Mouse (Mus musculus) brain, embryonic 14.5 days (tissue): ENCODE data around the gene Nf1. TPM values are rescaled to one million over a fixed set of nuclear protein-coding genes. Genes with fewer than 3 reads are reported as not detected.

Experiments
- DNase-seq: peaks from one replicate; pipeline ENCODE4 v3.0.0-alpha.2; 2011; ENCODE audit warnings: low read depth
- CTCF ChIP-seq: fragments of 200-500 bp; IDR thresholded peaks from 2 replicates; pipeline ENCODE4 v1.5.1; 2012; ENCODE audit warnings: inconsistent platforms, mild to moderate bottlenecking, moderate library complexity, borderline replicate concordance; ENCODE audit not compliant: insufficient read depth, insufficient read length; ENCODE audit errors: extremely low read depth
- POLR2A ChIP-seq: fragments of 200-500 bp; IDR thresholded peaks from 2 replicates; pipeline ENCODE4 v1.6.1; 2012; ENCODE audit warnings: mild to moderate bottlenecking, inconsistent platforms, borderline replicate concordance; ENCODE audit not compliant: poor library complexity, insufficient read depth, insufficient read length, severe bottlenecking; ENCODE audit errors: extremely low read depth
- polyA plus RNA-seq: library from polyadenylated mRNA; depleted of rRNA; stranded (reverse); fragments of >200 nt; gene quantifications from 2 replicates; pipeline ENCODE4 v1.2.3, GENCODE M21; 2012

Nf1 gene
- polyA plus RNA-seq, 1 experiment = 41.7 TPM

DNA sequence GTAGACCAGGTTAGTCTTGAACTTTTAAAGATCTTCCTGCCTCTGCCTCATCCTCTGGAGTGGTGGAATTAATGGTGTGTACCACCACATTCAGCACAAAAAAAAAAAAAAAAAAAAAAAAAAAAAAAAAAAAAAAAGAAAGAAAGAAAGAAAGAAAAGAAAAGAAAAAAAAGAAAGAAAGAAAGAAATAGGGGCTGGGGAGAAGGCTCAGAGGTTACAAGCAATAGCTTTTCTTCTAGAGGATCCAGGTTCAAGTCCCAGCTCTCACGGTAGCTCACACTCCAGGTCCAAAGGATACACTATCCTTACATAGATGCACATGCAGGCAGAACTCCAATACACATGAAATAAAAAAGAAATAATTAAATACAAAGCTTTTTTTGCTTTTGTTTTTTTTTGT, 9.9 kb upstream of the Nf1 start:
- no peak for DNase-seq
- TF ChIP-seq CTCF = no peak
- no peak for TF ChIP-seq POLR2A

DNA sequence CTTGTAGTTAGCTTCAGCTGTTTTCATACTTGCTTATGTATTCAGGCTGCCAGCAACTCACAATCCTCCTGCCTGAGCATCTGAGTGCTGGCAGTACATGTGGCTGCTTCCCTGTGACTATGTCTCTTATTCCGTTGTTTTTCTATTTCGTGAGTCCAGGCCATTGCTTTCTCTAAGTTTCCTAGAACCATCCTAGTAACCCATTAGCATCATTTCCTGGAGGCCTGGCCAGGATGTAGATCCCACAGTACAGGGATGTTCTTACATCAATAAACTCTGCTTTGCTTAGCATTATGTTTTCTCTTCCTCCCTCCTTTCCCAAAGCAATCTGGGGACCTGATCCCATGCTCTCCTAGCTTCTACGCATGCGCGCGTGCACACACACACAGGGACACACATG, 4.4 kb upstream of the Nf1 start:
- TF ChIP-seq CTCF (no peak), POLR2A (no peak)
- DNase-seq = no peak

DNA sequence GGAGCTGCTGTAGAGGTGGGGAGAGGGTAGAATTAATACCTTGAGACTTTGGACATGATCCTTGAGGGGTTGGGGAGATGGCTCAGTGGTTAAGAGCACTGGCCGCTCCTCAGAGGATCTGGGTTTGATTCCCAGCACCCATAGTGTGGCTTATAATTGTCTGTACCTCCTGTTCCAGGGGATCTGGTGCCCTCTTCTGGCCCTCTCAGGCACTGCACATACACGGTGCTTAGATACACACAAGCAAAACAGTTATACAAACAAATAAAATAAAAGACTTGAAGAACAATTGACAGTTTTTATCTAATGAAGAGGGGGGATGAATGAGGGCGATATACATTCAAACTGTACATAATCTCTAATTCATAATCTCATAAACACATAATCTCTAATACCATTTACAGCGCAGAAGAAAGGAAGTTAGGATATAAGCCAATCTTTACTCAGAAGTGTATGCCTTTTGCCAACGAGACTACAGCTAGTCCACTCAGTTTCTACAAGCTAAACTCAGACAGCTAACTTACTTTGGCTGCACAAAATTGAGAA, 2.7 kb upstream of the Nf1 start:
- DNase-seq = no peak
- TF ChIP-seq POLR2A (no peak), CTCF (peak; percentile 33; the same call in 1 of the 2 replicates)

DNA sequence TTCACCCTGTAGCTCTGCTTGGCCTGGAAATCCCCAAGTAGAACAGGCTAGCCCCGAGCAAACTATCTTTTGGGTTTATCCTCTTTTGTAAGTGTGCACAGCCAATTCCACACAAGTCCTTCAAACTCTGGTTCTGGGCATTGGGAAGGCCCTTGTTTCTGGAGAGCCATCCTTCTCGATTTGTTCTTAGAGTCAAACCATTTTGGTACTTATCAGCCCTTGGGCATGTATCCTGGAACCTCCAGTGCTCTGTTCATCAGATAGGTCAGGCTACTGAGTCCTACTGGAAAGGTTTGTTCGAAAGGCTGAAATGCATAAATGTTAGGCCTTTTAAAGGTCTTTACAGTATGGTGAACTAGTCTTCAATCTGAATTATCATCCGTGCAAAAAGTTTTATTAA, 872 bp upstream of the Nf1 start:
- TF ChIP-seq POLR2A (no peak), CTCF (no peak)
- DNase-seq = no peak

DNA sequence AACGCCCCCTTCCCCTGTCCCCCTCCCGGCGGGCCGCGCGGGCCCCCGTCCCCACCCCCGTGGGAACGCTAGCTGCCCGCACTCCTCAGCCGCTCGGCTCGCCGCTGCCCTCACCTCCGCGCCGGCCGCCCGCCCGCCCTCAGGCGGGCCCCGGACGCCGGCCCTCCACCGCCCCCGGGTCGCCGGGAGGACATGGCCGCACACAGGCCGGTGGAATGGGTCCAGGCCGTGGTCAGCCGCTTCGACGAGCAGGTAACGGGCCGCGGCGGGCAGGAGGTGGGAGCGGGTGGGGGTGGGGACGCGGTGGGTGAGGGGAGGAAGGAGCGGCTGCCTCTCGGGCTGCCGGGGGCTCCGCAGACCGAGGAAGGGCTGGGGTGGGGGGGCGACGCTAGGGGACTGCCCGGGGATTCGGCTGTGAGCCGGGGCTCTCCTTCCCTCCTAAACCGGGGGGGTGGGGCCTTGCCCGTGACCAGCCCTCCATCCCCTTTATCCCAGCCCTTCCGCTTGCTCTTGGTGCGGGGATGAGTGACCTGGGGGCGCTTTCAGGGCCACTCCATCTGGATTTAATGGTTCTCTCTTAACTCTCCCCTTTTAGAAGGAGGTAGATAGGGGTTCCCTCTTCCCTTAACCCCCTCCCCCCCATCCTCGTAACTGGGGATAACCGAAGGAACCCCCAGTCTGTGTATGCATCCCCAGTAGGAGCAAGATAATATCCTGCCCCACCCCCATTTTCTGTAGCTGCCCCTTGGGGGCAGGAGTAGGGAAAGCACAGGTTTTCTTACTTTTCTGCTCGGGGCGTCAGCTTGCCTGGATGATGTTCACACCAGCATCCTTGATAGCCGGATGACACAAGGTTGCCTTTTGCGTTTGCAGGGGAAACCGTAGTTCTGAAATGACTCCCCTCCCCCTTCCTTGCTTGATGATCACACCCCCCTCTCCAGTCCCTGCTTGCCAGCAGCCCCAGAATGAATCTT, 602 bp downstream of the Nf1 start:
- TF ChIP-seq CTCF (no peak), POLR2A (0 out of 2 replicates have a peak, but pooled peaks have one; percentile 5)
- peak; percentile 81 for DNase-seq

DNA sequence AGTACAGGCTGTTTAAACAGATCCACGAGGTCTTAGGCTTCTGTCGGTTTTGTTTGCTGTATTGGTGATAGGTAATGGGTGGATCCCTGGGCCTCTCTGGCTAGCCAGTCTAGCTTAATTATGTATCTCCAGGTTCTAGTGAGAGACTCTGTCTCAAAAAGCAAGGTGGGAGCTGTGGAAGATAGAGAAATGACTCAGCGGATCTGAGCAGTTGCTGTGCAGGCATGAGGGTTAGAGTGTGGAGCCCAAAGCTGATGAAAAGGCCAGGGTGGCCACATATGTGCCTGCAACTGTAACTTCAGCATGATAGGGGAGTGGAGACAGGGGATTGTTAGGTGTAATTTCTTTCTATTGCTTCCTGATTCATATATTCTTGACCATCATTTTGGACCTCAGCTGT, 17.5 kb downstream of the Nf1 start:
- TF ChIP-seq POLR2A = no peak
- no peak for TF ChIP-seq CTCF
- DNase-seq = no peak

DNA sequence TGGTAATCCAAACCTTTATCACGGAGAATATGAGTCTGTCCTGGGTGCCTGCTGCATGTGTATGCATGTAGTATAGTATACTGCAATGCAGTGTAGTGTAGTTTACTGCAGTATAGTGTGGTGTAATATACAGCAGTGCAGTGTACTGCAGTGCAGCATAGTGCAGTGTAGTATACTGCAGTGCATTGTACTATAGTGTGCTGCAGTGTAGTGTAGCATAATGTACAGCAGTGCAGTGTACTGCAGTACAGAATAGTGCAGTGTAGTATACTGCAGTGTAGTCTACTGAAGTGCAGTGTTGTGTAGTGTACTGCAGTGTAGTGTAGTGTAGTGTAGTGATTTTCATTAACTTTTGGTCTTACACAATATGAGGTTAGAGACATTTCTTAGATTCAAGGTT, 17.9 kb downstream of the Nf1 start:
- TF ChIP-seq CTCF (no peak), POLR2A (no peak)
- no peak for DNase-seq

DNA sequence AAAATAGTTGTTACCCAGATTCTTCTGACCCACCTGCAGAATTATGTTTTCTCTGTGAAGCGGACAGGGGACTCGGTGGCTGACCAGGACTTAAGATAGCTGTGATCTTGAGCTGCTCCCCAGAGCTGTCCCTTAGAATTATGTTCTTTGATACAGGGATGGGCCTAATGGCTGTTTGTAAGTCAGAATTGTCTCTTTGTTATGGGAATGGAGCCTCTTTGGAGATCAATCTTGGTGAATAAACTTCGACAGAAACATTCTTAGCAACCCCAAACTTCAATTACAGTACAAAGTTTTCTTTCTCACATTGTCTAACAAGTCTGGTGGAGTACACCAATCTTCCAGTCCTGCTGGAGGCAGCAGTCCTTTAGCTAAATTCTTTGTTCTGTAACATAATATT, 25.5 kb downstream of the Nf1 start:
- TF ChIP-seq CTCF (no peak), POLR2A (no peak)
- no peak for DNase-seq

DNA sequence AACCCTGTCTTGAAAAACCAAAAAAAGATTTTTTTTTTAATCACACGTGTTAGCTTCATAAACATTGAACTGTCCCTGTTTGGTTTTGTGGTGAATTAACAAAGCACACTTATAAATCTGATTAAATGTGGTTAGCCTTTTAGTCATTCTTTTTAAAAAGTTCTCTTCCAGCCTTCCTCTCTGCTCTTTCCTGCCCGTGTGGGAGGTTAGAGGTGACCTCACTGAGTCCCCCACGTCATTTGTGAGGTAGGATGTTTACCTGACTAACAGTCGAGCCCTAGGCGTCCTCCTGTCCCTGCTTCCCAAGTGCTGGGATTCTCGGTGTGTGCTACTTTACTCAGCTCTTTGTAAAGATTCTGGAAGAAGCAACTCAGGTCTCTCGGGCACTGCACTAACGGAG, 26.8 kb downstream of the Nf1 start:
- DNase-seq = no peak
- no peak for TF ChIP-seq POLR2A
- TF ChIP-seq CTCF = no peak

DNA sequence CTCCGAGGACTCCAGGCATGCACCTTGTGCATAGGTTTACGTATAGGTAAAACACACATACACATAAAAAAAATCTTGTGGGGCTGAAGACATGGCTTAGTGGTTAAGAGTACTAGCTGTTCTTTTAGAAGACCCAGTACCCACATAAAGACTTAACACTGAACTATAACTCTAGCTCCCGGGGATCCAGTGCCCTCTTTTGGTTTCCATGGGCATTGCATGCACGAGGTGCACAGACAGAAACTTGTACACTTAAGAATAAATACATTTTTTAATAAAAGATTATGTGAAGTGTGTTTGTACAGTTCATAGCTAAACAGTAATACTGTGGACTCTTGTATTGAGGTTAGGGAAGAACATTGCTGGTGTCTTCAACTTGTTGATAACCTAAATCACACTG, 33.5 kb downstream of the Nf1 start:
- TF ChIP-seq POLR2A (no peak), CTCF (peak; percentile 22; the same call in 1 of the 2 replicates)
- DNase-seq = no peak

DNA sequence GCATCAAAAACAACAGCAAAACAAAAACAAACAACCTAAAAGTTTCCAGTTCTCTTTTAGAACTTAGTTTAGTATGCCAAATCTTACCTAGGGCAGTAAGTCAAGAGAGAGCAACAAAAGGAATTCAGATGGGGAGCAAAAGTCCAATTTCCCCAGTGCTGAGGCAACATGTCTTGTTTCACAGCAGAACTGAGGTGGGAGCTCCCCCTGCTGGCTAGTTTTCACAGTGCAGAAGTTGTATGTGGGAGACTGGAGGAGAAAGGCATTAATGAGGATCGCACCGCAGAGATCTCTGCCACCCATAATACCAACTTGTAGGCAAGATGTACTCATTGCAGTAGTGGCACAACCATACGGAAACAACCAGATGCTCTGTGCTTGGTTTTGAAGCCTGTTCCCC, 58.8 kb downstream of the Nf1 start:
- TF ChIP-seq CTCF (peak; percentile 92), POLR2A (no peak)
- DNase-seq = peak; percentile 90

DNA sequence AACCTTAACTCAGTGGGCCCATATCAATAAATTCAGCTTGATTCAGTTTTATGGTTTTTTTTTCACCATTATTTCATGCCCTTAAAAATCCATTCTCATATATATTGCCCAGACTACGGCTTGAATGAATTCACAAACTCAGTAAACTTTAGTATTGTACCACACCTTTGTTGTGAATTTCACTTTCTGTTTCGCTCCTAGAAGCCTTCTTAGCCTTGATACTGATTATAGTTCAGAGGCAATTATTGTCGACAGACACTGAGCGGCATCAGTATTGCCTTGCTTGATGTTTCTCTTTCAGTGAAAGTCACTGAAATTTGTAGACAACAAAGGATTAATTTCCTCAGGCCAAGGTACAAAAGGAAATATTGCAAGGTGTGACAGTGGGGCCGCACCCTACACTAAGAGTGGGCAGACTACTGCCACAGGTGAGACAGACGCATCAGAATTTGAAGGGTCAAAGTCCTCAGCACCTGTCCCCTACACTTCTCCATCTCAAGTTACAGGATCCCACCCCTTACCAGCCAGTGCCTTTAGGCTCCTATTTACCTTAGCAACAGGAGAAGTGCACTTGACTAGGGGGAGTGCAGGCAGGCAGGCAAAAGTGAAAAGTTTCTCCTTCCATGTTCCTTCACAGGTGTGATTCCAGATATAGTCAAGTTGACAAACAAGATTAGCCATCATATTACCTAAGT, 64.3 kb downstream of the Nf1 start:
- no peak for DNase-seq
- TF ChIP-seq CTCF (no peak), POLR2A (no peak)
